Mouse (Mus musculus): Measurements from ENCODE around the gene Zfp991.
"Not testable (repeated sequence)": the region's sequence is repeated elsewhere in the genome, so short reads cannot be mapped to it uniquely, and the experiment has no call there.

- TF ChIP-seq EP300 (IDR thresholded peaks at IDR 0.05; ENCODE audit: insufficient read depth, low read depth, low read length); POLR2A (IDR thresholded peaks at IDR 0.05; ENCODE audit: insufficient read depth, low read depth, low read length); CTCF (IDR thresholded peaks at IDR 0.05): not testable (repeated sequence)
Observed at GRCm38 (mm10) chr4:147125870-147126269, 6.0 kb upstream of the Zfp991 start.
